Mouse (Mus musculus) liver, adult 10 weeks (tissue): ENCODE data around the gene Lrrd1. TPM values are rescaled to one million over a fixed set of nuclear protein-coding genes. Genes with fewer than 3 reads are reported as not detected.

Experiments
- polyA plus RNA-seq: library from polyadenylated mRNA; stranded (reverse); fragments of 350-450 nt; fragmentation: Illumina TruSeq; extraction: RNeasy Lipid Tissue Mini Kit (QIAGEN cat#74804); gene quantifications from one replicate; pipeline ENCODE4 v1.2.3, GENCODE M21; 2014; ENCODE audit warnings: low read depth, low replicate concordance

The Lrrd1 gene
- not detected for polyA plus RNA-seq

GRCm38 (mm10) chr5:3845026-3845425, at the start of gene Lrrd1:
TSS of gene Lrrd1 (plus strand) at chr5:3845173.

GRCm38 (mm10) chr5:3802433-3803291, 42.3 kb upstream of the Lrrd1 start, which contains the start of the genes Ankib1 and Krit1:
TSS of gene Ankib1 (minus strand) at chr5:3802925.
TSS of gene Krit1 (plus strand) at chr5:3803184.

DNA sequence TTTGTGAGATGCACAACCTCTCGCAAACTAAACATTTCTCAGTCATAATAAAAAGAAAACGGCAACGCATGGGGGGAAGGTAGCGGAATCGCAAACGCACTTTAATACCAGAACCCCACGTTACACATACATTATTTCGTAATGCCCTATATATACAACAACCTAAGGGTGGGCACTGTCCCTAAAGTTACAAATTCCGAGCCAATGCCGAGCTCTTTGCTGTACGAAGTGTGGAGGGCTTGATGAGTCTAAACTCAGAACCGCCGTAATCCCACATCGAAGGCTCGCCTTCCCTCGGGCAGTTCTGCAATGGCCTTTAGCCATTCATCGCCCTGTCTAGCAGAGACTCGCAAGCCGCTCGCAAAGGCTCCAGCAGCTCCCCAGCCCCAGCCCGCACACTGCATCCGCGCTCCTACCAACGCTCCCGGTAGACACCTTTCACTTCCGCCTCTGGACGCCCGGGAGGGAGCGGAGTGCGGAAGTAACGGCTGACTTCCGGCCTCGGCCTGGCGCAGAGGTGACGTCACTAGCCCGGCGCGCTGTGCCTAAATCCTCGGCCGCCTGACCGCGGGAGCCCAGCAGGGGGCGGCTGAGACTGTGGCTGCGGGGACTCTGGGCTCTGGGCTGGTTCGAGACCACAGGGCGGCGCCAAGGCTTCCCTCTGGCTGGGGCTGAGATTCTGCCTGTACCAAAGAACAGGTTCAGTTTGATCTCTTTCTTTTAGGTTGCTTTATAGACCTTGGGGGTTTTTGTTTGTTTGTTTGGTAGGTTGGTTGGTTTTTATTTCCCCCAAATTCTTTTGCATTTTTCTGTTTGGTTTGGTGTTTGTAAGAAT, 48.7 kb downstream of the Lrrd1 start, which contains the start of gene Mterf1a:
Gene Mterf1a (minus strand): TSS at position 475 of the 835 bp plus-strand sequence.

Other genes starting within 250 kb of the Lrrd1 start
- gene Pex1, start 249.1 kb upstream of the Lrrd1 start, polyA plus RNA-seq: 38.4 TPM
- 9.6 TPM for gene Rbm48, start 248.6 kb upstream of the Lrrd1 start, polyA plus RNA-seq
- gene Tmbim7, start 194.0 kb upstream of the Lrrd1 start, polyA plus RNA-seq: not detected
- 94.6 TPM for gene Gatad1, start 188.0 kb upstream of the Lrrd1 start, polyA plus RNA-seq
- 16.4 TPM for gene Ankib1, start 42.2 kb upstream of the Lrrd1 start, polyA plus RNA-seq
- gene Krit1, start 42.0 kb upstream of the Lrrd1 start, polyA plus RNA-seq: 31.5 TPM
- gene Mterf1a, start 48.8 kb downstream of the Lrrd1 start, polyA plus RNA-seq: 6.1 TPM
- gene Akap9, start 82.9 kb downstream of the Lrrd1 start, polyA plus RNA-seq: 21.5 TPM